Mouse (Mus musculus): ENCODE measurements at regions not wholly inside any gene's neighbourhood (a gene's known extent, or its start where the extent isn't known, plus 50 kb on each side); places are given as distances from the start of the nearest gene placed in this dataset.

DNA sequence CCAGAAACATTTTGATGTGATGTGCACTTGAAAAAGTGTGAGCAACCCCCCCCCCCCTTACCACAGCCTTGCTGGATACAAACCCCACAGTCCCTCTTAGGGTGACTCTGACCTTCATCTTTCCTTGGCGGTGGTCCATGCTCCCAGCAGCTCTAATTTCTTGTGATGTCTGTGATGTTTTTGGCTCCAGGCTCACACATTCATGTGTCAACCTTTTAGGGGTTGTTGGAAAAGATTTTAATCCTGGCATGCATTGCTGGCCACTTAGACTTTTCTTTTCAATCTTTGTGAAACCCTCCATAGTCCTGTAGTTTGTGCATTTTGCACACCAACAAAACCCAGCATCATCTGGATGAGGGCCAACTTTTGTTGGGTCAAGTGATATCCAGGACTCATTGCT is 134.9 kb upstream of the Igfbp3 start:
- H3K9me3 ChIP-seq (ENCODE audit: control insufficient read depth), result no peaks in the 10 kb centered on the region
- TF ChIP-seq CTCF (IDR thresholded peaks at IDR 0.05; ENCODE audit: low read depth), result no peak
- WGBS, result 79% methylated on average over 1 of the region's 1 CpGs
- H3K36me3 ChIP-seq (ENCODE audit: control insufficient read depth, insufficient read depth), result no peaks in the 10 kb centered on the region
- H3K4me2 ChIP-seq (replicated peaks; ENCODE audit: low read depth), result no peak overlapping the region
- H3K27ac ChIP-seq (ENCODE audit: low read depth, low read length), result no peak overlapping the region
- no peaks in the 10 kb centered on the region for H3K4me1 ChIP-seq (replicated peaks; ENCODE audit: control insufficient read depth, insufficient read depth, low read length)
- no peak overlapping the region for H3K4me3 ChIP-seq (ENCODE audit: low read depth, low read length)
- H3K27me3 ChIP-seq (replicated peaks; ENCODE audit: control insufficient read depth, insufficient read depth, low read length), result no peaks in the 10 kb centered on the region
- no peak overlapping the region for H3K9ac ChIP-seq (ENCODE audit: low read depth, low read length)
- no peak for ATAC-seq

DNA sequence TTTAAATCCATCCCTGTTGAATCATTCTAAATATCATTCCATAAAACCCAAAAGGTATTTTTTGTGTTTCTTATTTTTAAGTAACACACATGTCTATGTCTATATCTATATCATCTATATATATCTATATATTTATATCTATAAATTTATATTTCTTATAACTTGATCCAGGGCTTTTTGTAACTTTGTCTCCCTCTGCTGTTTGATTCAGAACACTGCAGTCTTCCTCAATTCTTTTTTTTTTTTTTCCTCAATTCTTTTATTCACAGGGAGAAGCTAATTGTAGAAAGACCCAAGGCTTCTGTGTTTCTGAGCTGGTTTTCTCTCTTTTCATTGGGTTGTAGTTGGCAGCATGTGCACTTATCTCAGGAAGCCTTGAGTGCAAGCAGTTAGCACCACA is 124.1 kb upstream of the Igfbp3 start:
- ATAC-seq, result no peak
- H3K4me3 ChIP-seq (ENCODE audit: low read depth, low read length), result no peak overlapping the region
- no peak overlapping the region for H3K4me2 ChIP-seq (replicated peaks; ENCODE audit: low read depth)
- H3K36me3 ChIP-seq (ENCODE audit: control insufficient read depth, insufficient read depth), result no peaks in the 10 kb centered on the region
- TF ChIP-seq CTCF (IDR thresholded peaks at IDR 0.05; ENCODE audit: low read depth), result no peak
- no peak overlapping the region for H3K9ac ChIP-seq (ENCODE audit: low read depth, low read length)
- no peaks in the 10 kb centered on the region for H3K4me1 ChIP-seq (replicated peaks; ENCODE audit: control insufficient read depth, insufficient read depth, low read length)
- no peak overlapping the region for H3K27ac ChIP-seq (ENCODE audit: low read depth, low read length)
- 0 out of 2 replicates have a peak, but pooled peaks cover 7% of the 10 kb centered on the region for H3K9me3 ChIP-seq (ENCODE audit: control insufficient read depth)
- H3K27me3 ChIP-seq (replicated peaks; ENCODE audit: control insufficient read depth, insufficient read depth, low read length), result no peaks in the 10 kb centered on the region

DNA sequence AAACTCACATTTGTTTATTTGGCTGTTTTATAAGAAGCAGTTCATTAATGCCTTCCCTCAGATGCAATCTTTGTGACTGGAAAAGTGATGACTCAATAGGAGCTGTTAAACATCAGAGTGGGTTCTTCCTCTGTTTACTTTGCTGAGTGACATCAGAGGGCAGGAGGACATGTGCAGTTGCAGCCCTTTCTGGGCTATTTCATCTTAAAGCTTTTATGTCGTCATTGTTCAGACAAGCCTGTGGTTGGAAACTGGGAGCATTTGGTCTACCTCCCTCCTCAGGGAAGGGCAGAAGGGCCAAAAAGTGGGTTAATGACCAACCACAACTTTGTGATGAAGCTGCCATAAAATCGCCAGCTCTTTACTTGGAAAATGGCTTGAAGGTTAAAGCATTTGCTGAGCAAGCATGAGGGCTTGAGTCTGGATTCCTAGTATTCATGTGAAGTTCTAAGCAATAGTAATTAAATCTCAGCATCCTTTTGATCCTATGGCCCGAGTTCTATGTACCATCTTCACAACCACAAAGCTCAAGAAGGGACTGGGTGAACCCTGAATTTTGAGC is 103.8 kb upstream of the Igfbp3 start:
- Histone ChIP-seq H3K36me3 (ENCODE audit: control insufficient read depth, insufficient read depth) (no peaks in the 10 kb centered on the region), H3K4me2 (replicated peaks; ENCODE audit: low read depth) (no peak overlapping the region), H3K9ac (ENCODE audit: low read depth, low read length) (no peak overlapping the region), H3K9me3 (ENCODE audit: control insufficient read depth) (no peaks in the 10 kb centered on the region), H3K4me1 (replicated peaks; ENCODE audit: control insufficient read depth, insufficient read depth, low read length) (no peaks in the 10 kb centered on the region), H3K27ac (ENCODE audit: low read depth, low read length) (no peak overlapping the region), H3K27me3 (replicated peaks; ENCODE audit: control insufficient read depth, insufficient read depth, low read length) (no peaks in the 10 kb centered on the region), H3K4me3 (ENCODE audit: low read depth, low read length) (no peak overlapping the region)
- no peak for ATAC-seq
- WGBS, result 38% methylated on average over 3 of the region's 3 CpGs
- no peak for TF ChIP-seq CTCF (IDR thresholded peaks at IDR 0.05; ENCODE audit: low read depth)

- H3K4me3 ChIP-seq (ENCODE audit: low read depth, low read length), result no peak overlapping the region
- no peaks in the 10 kb centered on the region for H3K9me3 ChIP-seq (ENCODE audit: control insufficient read depth)
- no peaks in the 10 kb centered on the region for H3K4me1 ChIP-seq (replicated peaks; ENCODE audit: control insufficient read depth, insufficient read depth, low read length)
- no peak overlapping the region for H3K27ac ChIP-seq (ENCODE audit: low read depth, low read length)
- no peak for TF ChIP-seq CTCF (IDR thresholded peaks at IDR 0.05; ENCODE audit: low read depth)
- no peak overlapping the region for H3K9ac ChIP-seq (ENCODE audit: low read depth, low read length)
- ATAC-seq, result no peak
- no peak overlapping the region for H3K4me2 ChIP-seq (replicated peaks; ENCODE audit: low read depth)
- no peaks in the 10 kb centered on the region for H3K27me3 ChIP-seq (replicated peaks; ENCODE audit: control insufficient read depth, insufficient read depth, low read length)
- H3K36me3 ChIP-seq (ENCODE audit: control insufficient read depth, insufficient read depth), result no peaks in the 10 kb centered on the region
Observed at GRCm38 (mm10) chr11:7296252-7296651, 82.5 kb upstream of the Igfbp3 start.

DNA sequence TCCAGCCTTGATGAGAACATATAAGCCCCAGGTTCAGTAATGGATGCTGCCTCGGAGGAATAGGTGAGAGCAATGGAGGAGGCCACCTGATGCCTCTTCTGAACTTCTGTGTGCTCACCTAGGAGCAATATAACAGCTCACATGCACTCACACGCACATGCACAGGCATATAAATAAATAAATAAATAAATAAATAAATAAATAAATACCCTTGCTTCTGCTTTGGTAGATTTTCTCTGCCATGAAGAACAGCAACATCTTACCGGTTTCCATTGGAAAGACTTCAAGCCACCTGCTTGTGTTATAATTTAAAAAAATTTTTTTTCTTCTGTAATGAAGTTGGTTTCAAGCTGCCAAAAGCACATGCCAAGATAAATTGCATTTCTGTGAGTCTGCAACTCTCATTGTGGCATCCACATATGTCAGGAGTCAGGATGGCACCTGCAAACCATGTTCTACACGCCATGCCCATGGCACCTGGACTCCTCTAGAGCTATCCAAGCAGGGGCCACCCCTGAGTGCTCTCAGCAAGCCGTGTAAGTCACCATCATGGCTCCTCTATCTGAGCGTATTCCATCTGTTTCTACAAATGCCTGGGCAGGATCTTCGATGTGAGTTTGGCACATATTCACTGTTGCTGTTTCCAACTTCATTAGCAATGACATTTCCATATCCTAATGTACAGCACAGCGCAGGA is 75.7 kb upstream of the Igfbp3 start:
- Histone ChIP-seq H3K27ac (ENCODE audit: low read depth, low read length) (no peak overlapping the region), H3K4me1 (replicated peaks; ENCODE audit: control insufficient read depth, insufficient read depth, low read length) (no peaks in the 10 kb centered on the region), H3K4me3 (ENCODE audit: low read depth, low read length) (no peak overlapping the region), H3K9ac (ENCODE audit: low read depth, low read length) (no peak overlapping the region), H3K4me2 (replicated peaks; ENCODE audit: low read depth) (no peak overlapping the region), H3K9me3 (ENCODE audit: control insufficient read depth) (no peaks in the 10 kb centered on the region), H3K27me3 (replicated peaks; ENCODE audit: control insufficient read depth, insufficient read depth, low read length) (no peaks in the 10 kb centered on the region), H3K36me3 (ENCODE audit: control insufficient read depth, insufficient read depth) (no peaks in the 10 kb centered on the region)
- ATAC-seq, result no peak
- WGBS, result 89% methylated on average over 8 of the region's 8 CpGs
- TF ChIP-seq CTCF (IDR thresholded peaks at IDR 0.05; ENCODE audit: low read depth), result no peak

GRCm38 (mm10) chr11:7284836-7285490 is 71.2 kb upstream of the Igfbp3 start:
- Histone ChIP-seq H3K9ac (ENCODE audit: low read depth, low read length) (no peak overlapping the region), H3K4me2 (replicated peaks; ENCODE audit: low read depth) (no peak overlapping the region), H3K4me3 (ENCODE audit: low read depth, low read length) (no peak overlapping the region), H3K27ac (ENCODE audit: low read depth, low read length) (no peak overlapping the region), H3K4me1 (replicated peaks; ENCODE audit: control insufficient read depth, insufficient read depth, low read length) (no peaks in the 10 kb centered on the region), H3K9me3 (ENCODE audit: control insufficient read depth) (no peaks in the 10 kb centered on the region), H3K36me3 (ENCODE audit: control insufficient read depth, insufficient read depth) (no peaks in the 10 kb centered on the region), H3K27me3 (replicated peaks; ENCODE audit: control insufficient read depth, insufficient read depth, low read length) (no peaks in the 10 kb centered on the region)
- TF ChIP-seq CTCF (IDR thresholded peaks at IDR 0.05; ENCODE audit: low read depth), result no peak
- no peak for ATAC-seq
- 35% methylated on average over 4 of the region's 4 CpGs for WGBS
